Mouse (Mus musculus) myocyte (in vitro differentiated cells): ENCODE results near the gene Rnf7.

ENCODE experiments used
- CEBPB ChIP-seq: IDR thresholded peaks from 2 replicates; pipeline ENCODE4 v1.6.1; 2011; ENCODE audit warnings: mild to moderate bottlenecking, moderate library complexity; ENCODE audit not compliant: poor library complexity, insufficient read depth, severe bottlenecking
- E2F4 ChIP-seq: IDR thresholded peaks from one replicate; pipeline ENCODE4 v1.6.1; 2011; ENCODE audit warnings: mild to moderate bottlenecking, control low read depth, moderate library complexity; ENCODE audit not compliant: insufficient read depth
- MAX ChIP-seq: IDR thresholded peaks from one replicate; pipeline ENCODE4 v1.6.1; 2011; ENCODE audit warnings: low read depth, mild to moderate bottlenecking, control low read depth
- MYOD1 ChIP-seq, 3 experiments: IDR thresholded peaks; one replicate each; pipeline ENCODE4 v1.6.1; 2011; ENCODE audit warnings: control low read depth in 2 of 3, low read depth in 2 of 3, mild to moderate bottlenecking in 2 of 3, moderate library complexity in 1 of 3; ENCODE audit not compliant: insufficient read length in 2 of 3, control insufficient read depth in 1 of 3
- MYOG ChIP-seq, 3 experiments: IDR thresholded peaks; one replicate each; pipeline ENCODE4 v1.6.1; 2011; ENCODE audit warnings: control low read depth in 2 of 3, low read depth in 2 of 3, mild to moderate bottlenecking in 2 of 3; ENCODE audit not compliant: insufficient read length in 2 of 3, control insufficient read depth in 1 of 3, insufficient read depth in 1 of 3
- POLR2A ChIP-seq: IDR thresholded peaks from one replicate; pipeline ENCODE4 v1.6.1; 2011; ENCODE audit warnings: low read depth, mild to moderate bottlenecking, control low read depth, moderate library complexity; ENCODE audit not compliant: insufficient read length
- POLR2AphosphoS2 ChIP-seq: IDR thresholded peaks from one replicate; pipeline ENCODE4 v1.6.1; 2011; ENCODE audit warnings: low read depth, control low read depth; ENCODE audit not compliant: insufficient read length
- REST ChIP-seq: IDR thresholded peaks from one replicate; pipeline ENCODE4 v1.6.1; 2011; ENCODE audit warnings: mild to moderate bottlenecking, control low read depth, moderate library complexity; ENCODE audit not compliant: insufficient read depth, insufficient read length
- SRF ChIP-seq: IDR thresholded peaks from one replicate; pipeline ENCODE4 v1.6.1; 2011; ENCODE audit warnings: low read depth; ENCODE audit not compliant: control insufficient read depth, insufficient read length
- TCF12 ChIP-seq: IDR thresholded peaks from one replicate; pipeline ENCODE4 v1.6.1; 2011; ENCODE audit warnings: mild to moderate bottlenecking, control low read depth; ENCODE audit not compliant: poor library complexity, insufficient read depth, severe bottlenecking
- TCF3 ChIP-seq: IDR thresholded peaks from one replicate; pipeline ENCODE4 v1.6.1; 2011; ENCODE audit warnings: low read depth, control low read depth; ENCODE audit not compliant: insufficient read length
- USF1 ChIP-seq: IDR thresholded peaks from one replicate; pipeline ENCODE4 v1.6.1; 2011; ENCODE audit warnings: low read depth, mild to moderate bottlenecking, control low read depth, moderate library complexity

DNA sequence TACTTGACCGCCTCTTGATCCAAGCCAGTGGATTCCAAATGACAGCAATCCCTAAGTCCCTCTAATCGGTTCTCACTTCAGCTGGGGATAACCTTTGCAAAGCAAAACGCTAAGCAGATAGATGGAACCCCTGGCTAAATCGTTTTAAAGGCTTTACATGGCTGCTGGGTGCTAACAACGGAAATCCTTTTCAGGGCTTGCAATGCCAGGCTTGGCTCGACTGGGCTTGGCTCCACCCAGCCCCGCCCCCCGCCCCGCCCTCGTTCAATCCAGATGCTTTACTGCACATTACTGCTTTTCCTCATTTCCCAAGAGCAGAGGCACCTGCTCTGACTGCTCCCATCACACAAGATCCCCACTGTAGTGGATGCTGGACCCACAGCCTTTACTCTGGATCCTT lies 36.4 kb downstream of the Rnf7 start:
- TF ChIP-seq TCF12 (no peak), POLR2A (no peak), USF1 (no peak), POLR2AphosphoS2 (no peak), MAX (no peak), CEBPB (no peak), SRF (no peak), E2F4 (no peak), MYOD1 (IDR thresholded peaks at IDR 0.05; ENCODE audit: control insufficient read depth in 1 of 3, insufficient read length in 2 of 3, low read depth in 2 of 3) (no peak), MYOG (IDR thresholded peaks at IDR 0.05; ENCODE audit: control insufficient read depth in 1 of 3, insufficient read depth in 1 of 3, insufficient read length in 2 of 3, low read depth in 2 of 3) (no peak), REST (no peak), TCF3 (no peak)
